Mouse (Mus musculus) CH12.LX (cell line): Measurements from ENCODE around the gene Atp5g3. TPM values are rescaled to one million over a fixed set of nuclear protein-coding genes. Genes with fewer than 3 reads are reported as not detected.

Experiments
- DNase-seq: peaks from one replicate; pipeline ENCODE4 v3.0.0-alpha.2; 2013; ENCODE audit errors: extremely low read depth
- H3K27ac ChIP-seq: 2 replicates; pipeline ENCODE4 v1.5.1; 2012; ENCODE audit warnings: low read depth, mild to moderate bottlenecking, control low read depth, moderate library complexity; ENCODE audit not compliant: insufficient read depth
- H3K27me3 ChIP-seq: replicated peaks from 2 replicates; pipeline ENCODE3; 2012; ENCODE audit warnings: inconsistent platforms
- H3K36me3 ChIP-seq, 2 experiments: replicated peaks in 1 of 2; 2 replicates each; pipeline versions ENCODE3 to v1.6.1; 2012; ENCODE audit warnings: inconsistent platforms in 1 of 2, low read length in 1 of 2, mild to moderate bottlenecking in 1 of 2, mixed read lengths in 1 of 2, moderate library complexity in 1 of 2; ENCODE audit not compliant: control insufficient read depth in 1 of 2, insufficient read depth in 1 of 2
- H3K4me1 ChIP-seq, 2 experiments: 2 replicates each; pipeline ENCODE4 v1.6.1; 2012; ENCODE audit warnings: inconsistent platforms in 1 of 2, moderate library complexity in 1 of 2; ENCODE audit not compliant: insufficient read depth in 2 of 2, control insufficient read depth in 1 of 2
- H3K4me2 ChIP-seq: 2 replicates; pipeline ENCODE4 v1.6.1; 2012; ENCODE audit warnings: low read depth, mild to moderate bottlenecking, control low read depth; ENCODE audit not compliant: poor library complexity, insufficient read depth, severe bottlenecking
- H3K4me3 ChIP-seq, 3 experiments: fragments of 150-350 bp in 1 of 3; sonication (generic) in 1 of 3; replicated peaks in 1 of 3; 2 replicates each; pipeline versions ENCODE3 to v1.5.1; 2011 to 2012; ENCODE audit warnings: low read depth in 2 of 3, low read length in 2 of 3, mild to moderate bottlenecking in 2 of 3, moderate library complexity in 2 of 3, control low read depth in 1 of 3, improper control_type of control experiment in 1 of 3, inconsistent platforms in 1 of 3, mixed read lengths in 1 of 3; ENCODE audit not compliant: poor library complexity in 1 of 3
- H3K79me2 ChIP-seq: replicated peaks from 2 replicates; pipeline ENCODE4 v1.6.1; 2012; ENCODE audit warnings: mild to moderate bottlenecking, moderate library complexity; ENCODE audit not compliant: control insufficient read depth, poor library complexity, insufficient read depth, severe bottlenecking; ENCODE audit errors: extremely low read depth
- H3K9ac ChIP-seq: 2 replicates; pipeline ENCODE4 v1.6.1; 2012; ENCODE audit warnings: low read depth, mild to moderate bottlenecking, control low read depth, moderate library complexity; ENCODE audit not compliant: insufficient read depth
- H3K9me3 ChIP-seq: replicated peaks from 2 replicates; pipeline ENCODE3; 2012; ENCODE audit warnings: low read length, inconsistent platforms, mixed read lengths
- BHLHE40 ChIP-seq: IDR thresholded peaks from 2 replicates; pipeline ENCODE4 v1.6.1; 2011; ENCODE audit warnings: mild to moderate bottlenecking, low read depth, low read length, improper control_type of control experiment
- CHD2 ChIP-seq: IDR thresholded peaks from 2 replicates; pipeline ENCODE4 v1.6.1; 2011; ENCODE audit warnings: low read length, improper control_type of control experiment
- E2F4 ChIP-seq: IDR thresholded peaks from 2 replicates; pipeline ENCODE4 v1.6.1; 2011; ENCODE audit warnings: low read depth, low read length, improper control_type of control experiment; ENCODE audit not compliant: insufficient replicate concordance
- ELF1 ChIP-seq: IDR thresholded peaks from 2 replicates; pipeline ENCODE4 v1.6.1; 2014; ENCODE audit warnings: low read depth, mild to moderate bottlenecking, inconsistent platforms, low read length, improper control_type of control experiment
- EP300 ChIP-seq: IDR thresholded peaks from 2 replicates; pipeline ENCODE4 v1.6.1; 2011; ENCODE audit warnings: low read length, improper control_type of control experiment
- IRF4 ChIP-seq: IDR thresholded peaks from 2 replicates; pipeline ENCODE4 v1.6.1; 2014; ENCODE audit warnings: low read depth, mild to moderate bottlenecking, inconsistent platforms, low read length, improper control_type of control experiment
- KAT2A ChIP-seq: IDR thresholded peaks from 2 replicates; pipeline ENCODE4 v1.6.1; 2012; ENCODE audit warnings: low read length, improper control_type of control experiment, inconsistent platforms; ENCODE audit not compliant: insufficient replicate concordance
- MAFK ChIP-seq: IDR thresholded peaks from 2 replicates; pipeline ENCODE4 v1.6.1; 2011; ENCODE audit warnings: low read length, improper control_type of control experiment; ENCODE audit not compliant: insufficient replicate concordance
- MAX ChIP-seq: IDR thresholded peaks from 2 replicates; pipeline ENCODE4 v1.6.1; 2011; ENCODE audit warnings: low read length, improper control_type of control experiment
- MAZ ChIP-seq: IDR thresholded peaks from 2 replicates; pipeline ENCODE4 v1.6.1; 2012; ENCODE audit warnings: low read depth, mild to moderate bottlenecking, inconsistent platforms, low read length, improper control_type of control experiment, moderate library complexity
- MEF2A ChIP-seq: IDR thresholded peaks from 2 replicates; pipeline ENCODE4 v1.6.1; 2014; ENCODE audit warnings: low read depth, mild to moderate bottlenecking, inconsistent platforms, low read length, improper control_type of control experiment, borderline replicate concordance
- MXI1 ChIP-seq: IDR thresholded peaks from 2 replicates; pipeline ENCODE4 v1.6.1; 2011; ENCODE audit warnings: mild to moderate bottlenecking, low read depth, low read length, improper control_type of control experiment
- MYC ChIP-seq: IDR thresholded peaks from 2 replicates; pipeline ENCODE4 v1.6.1; 2011; ENCODE audit warnings: low read depth, mild to moderate bottlenecking, improper control_type of control experiment, low read length
- NELFE ChIP-seq: IDR thresholded peaks from 2 replicates; pipeline ENCODE4 v1.6.1; 2011; ENCODE audit warnings: low read depth, low read length, improper control_type of control experiment
- NRF1 ChIP-seq: IDR thresholded peaks from 2 replicates; pipeline ENCODE4 v1.6.1; 2014; ENCODE audit warnings: low read depth, mild to moderate bottlenecking, inconsistent platforms, low read length, improper control_type of control experiment, moderate library complexity
- PAX5 ChIP-seq: IDR thresholded peaks from 2 replicates; pipeline ENCODE4 v1.6.1; 2012; ENCODE audit warnings: low read length, inconsistent platforms, mixed read lengths
- POLR2A ChIP-seq: IDR thresholded peaks from 2 replicates; pipeline ENCODE4 v1.6.1; 2011; ENCODE audit warnings: low read depth, mild to moderate bottlenecking, improper control_type of control experiment, low read length
- POLR2AphosphoS2 ChIP-seq: IDR thresholded peaks from 2 replicates; pipeline ENCODE4 v1.6.1; 2011; ENCODE audit warnings: low read depth, low read length, improper control_type of control experiment
- SIN3A ChIP-seq: IDR thresholded peaks from 2 replicates; pipeline ENCODE4 v1.6.1; 2012; ENCODE audit warnings: low read length, improper control_type of control experiment, inconsistent platforms
- SMC3 ChIP-seq: IDR thresholded peaks from 2 replicates; pipeline ENCODE4 v1.6.1; 2011; ENCODE audit warnings: low read depth, low read length, improper control_type of control experiment
- TBP ChIP-seq: conservative IDR thresholded peaks from 2 replicates; pipeline ENCODE4 v1.6.1; 2011; ENCODE audit warnings: low read depth, low read length, improper control_type of control experiment
- TCF12 ChIP-seq: IDR thresholded peaks from 2 replicates; pipeline ENCODE4 v1.6.1; 2014; ENCODE audit warnings: low read depth, mild to moderate bottlenecking, inconsistent platforms, low read length, improper control_type of control experiment
- USF1 ChIP-seq: IDR thresholded peaks from 2 replicates; pipeline ENCODE4 v1.6.1; 2014; ENCODE audit warnings: low read depth, mild to moderate bottlenecking, inconsistent platforms, low read length, improper control_type of control experiment
- USF2 ChIP-seq: conservative IDR thresholded peaks from 2 replicates; pipeline ENCODE4 v1.6.1; 2011; ENCODE audit warnings: low read depth, low read length, improper control_type of control experiment
- ZKSCAN1 ChIP-seq: IDR thresholded peaks from 2 replicates; pipeline ENCODE4 v1.6.1; 2012; ENCODE audit warnings: low read depth, inconsistent platforms, low read length, improper control_type of control experiment, borderline replicate concordance
- ZMIZ1 ChIP-seq: IDR thresholded peaks from 2 replicates; pipeline ENCODE4 v1.6.1; 2012; ENCODE audit warnings: low read depth, mild to moderate bottlenecking, inconsistent platforms, low read length, improper control_type of control experiment
- ZNF384 ChIP-seq: IDR thresholded peaks from 2 replicates; pipeline ENCODE4 v1.6.1; 2012; ENCODE audit warnings: low read depth, low read length, improper control_type of control experiment, inconsistent platforms
- dilution Hi-C: fragments of 300-500 bp; cut with MboI; formaldehyde crosslinking; loops from 2 replicates; pipeline ENCODE4 v1.14.3; 2020; ENCODE audit warnings: low sequenced_read_pairs; ENCODE audit not compliant: extremely low pct_unique_long_range_greater_than_20kb, extremely low pct_ligation_motif_present
- in situ Hi-C: fragments of 300-500 bp; cut with MboI; formaldehyde crosslinking; loops from 3 replicates; pipeline ENCODE4 v1.14.3; 2019; ENCODE audit warnings: low sequenced_read_pairs, low pct_ligation_motif_present, low pct_unique_long_range_greater_than_20kb, mixed read lengths
- polyA plus RNA-seq: library from polyadenylated mRNA; unstranded; fragments of >175 nt; gene quantifications from 2 replicates; pipeline ENCODE4 v1.2.1, GENCODE M21; 2012; ENCODE audit warnings: low read depth; ENCODE audit not compliant: insufficient read length
- total RNA-seq, 2 experiments: library from RNA; depleted of rRNA; stranded (reverse); fragments of 300-350 nt in 1 of 2; fragments of >200 nt in 1 of 2; gene quantifications; 2 replicates each; pipeline ENCODE4 v1.2.3; 2012 to 2014

Gene Atp5g3
- total and polyA plus RNA-seq, 3 experiments: 316 to 453 (median 427) TPM

DNA sequence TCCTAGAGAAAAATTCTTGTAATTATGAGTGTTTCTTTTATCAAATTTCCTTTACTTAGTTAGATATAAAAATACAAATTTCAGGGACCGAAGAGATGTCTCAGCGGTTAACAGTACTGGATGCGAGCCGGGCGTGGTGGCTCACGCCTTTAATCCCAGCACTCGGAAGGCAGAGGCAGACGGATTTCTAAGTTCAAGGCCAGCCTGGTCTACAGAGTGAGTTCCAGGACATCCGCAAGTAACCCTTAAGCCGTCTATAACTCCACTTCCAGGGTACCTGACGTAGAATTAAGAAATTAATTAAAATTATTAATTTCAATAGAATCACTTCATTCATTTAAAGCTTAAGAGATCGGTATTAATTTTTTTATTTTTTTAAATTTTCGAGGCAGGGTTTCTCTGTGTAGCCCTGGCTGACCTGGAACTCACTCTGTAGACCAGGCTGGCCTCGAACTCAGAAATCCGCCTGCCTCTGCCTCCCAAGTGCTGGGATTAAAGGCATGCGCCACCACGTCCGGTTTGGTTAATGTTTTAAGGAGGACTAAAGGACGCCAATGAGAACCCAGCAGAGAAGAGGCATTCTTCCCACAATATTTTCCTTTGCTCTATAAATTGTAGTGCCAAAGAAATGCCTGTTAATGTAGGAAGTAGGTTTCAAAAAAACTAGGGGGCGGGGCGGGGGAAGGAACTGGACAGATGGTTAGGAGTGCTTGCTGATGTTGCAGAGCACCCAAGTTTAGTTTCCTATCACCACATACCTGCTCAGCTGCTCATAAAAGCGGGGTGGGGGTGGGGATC, 17.5 kb downstream of the Atp5g3 start:
- Histone ChIP-seq H3K4me1 (peaks cover 2 to 19% of the 10 kb centered on the region in 2 experiments; a peak in 3 of 4 replicates), H3K9ac (peak overlapping the region; percentile 82; the same call in 1 of the 2 replicates), H3K9me3 (no peaks in the 10 kb centered on the region), H3K27ac (no peak overlapping the region), H3K4me3 (peak overlapping the region; percentile 63 to 66 (median 64)), H3K27me3 (no peaks in the 10 kb centered on the region), H3K79me2 (peaks cover 26% of the 10 kb centered on the region), H3K4me2 (peak overlapping the region; percentile 19; the same call in 1 of the 2 replicates), H3K36me3 (no peaks in the 10 kb centered on the region)
- DNase-seq: peak; percentile 45
- in situ Hi-C loops (loop anchor here (25.0 kb wide), 1 partner anchor 331 kb away; no protein-coding TSS in a partner anchor), dilution Hi-C loops (no loop called here)
- TF ChIP-seq NRF1 (no peak), MXI1 (no peak), TBP (peak; percentile 98), IRF4 (no peak), KAT2A (0 out of 2 replicates have a peak, but pooled peaks have one; percentile 47), MAFK (peak; percentile 75; the same call in 1 of the 2 replicates), E2F4 (no peak), ELF1 (peak; percentile 78), ZKSCAN1 (no peak), POLR2A (no peak)

DNA sequence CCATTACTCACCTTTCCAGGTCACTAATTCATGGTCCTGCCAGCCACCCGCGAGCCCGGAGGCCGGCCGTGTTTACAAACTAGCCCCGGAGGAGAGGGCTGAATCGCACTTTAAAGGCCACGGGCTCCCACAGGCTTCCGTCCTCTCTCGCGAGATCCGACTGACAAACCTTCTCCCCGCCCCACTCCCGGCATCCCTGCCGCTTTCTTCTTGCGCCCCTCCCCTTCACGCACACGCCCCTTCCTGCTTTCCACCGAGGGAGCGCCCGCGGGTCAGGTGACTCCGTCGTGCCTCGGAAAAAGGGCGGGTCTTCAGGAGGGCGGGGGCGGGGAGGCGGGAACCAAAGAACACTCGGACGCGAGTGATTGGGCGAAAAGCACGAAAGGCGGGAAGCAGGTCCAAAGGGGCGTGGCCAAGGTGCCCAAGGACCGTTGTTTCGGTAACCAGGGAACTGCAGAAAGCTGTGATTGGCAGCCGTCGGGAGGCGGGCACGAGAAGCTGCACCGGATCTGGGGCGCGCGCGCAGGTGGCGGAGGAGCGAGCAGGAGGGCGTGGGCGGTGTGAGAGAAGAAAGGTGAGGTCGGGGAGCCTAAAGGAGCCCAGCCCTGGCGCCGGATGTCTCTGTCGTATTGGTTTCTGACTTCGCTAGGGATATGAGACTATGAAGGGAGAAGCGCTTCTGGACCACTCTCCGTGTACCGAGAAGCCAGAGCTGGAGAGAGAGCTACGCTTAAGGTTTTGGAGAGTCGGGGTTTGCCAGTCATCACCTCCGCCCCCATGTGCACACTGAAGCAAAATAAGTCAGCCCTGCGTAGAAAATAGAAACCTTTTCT, 18.4 kb downstream of the Atp5g3 start, which contains the start of gene Atf2:
Gene Atf2, minus strand, starts transcription at position 176 of the 833 bp plus-strand sequence.
- dilution Hi-C loops: no loop called here
- Histone ChIP-seq H3K4me3 (peak within 1 kb of the TSS; percentile 87 to 99 (median 99)), H3K36me3 (no peaks in the 10 kb centered on the region), H3K4me2 (peak within 1 kb of the TSS; percentile 100), H3K9ac (peak within 1 kb of the TSS; percentile 99), H3K4me1 (peaks cover 2 to 19% of the 10 kb centered on the region in 2 experiments; a peak in 3 of 4 replicates), H3K9me3 (no peaks in the 10 kb centered on the region), H3K27ac (peak within 1 kb of the TSS; percentile 69), H3K79me2 (peaks cover 31% of the 10 kb centered on the region), H3K27me3 (no peaks in the 10 kb centered on the region)
- DNase-seq: peak; percentile 99
- in situ Hi-C loops: loop anchor here (25.0 kb wide), 1 partner anchor 330 kb away; no protein-coding TSS in a partner anchor
- no peak for TF ChIP-seq SMC3
- peak; percentile 82 for TF ChIP-seq NELFE
- TF ChIP-seq BHLHE40: peak; percentile 85
- TF ChIP-seq USF2: 0 out of 2 replicates have a peak, but pooled peaks have one; percentile 22
- peak; percentile 74; the same call in 1 of the 2 replicates for TF ChIP-seq MYC
- peak; percentile 69; the same call in 1 of the 2 replicates for TF ChIP-seq KAT2A
- peak; percentile 47 for TF ChIP-seq TCF12
- peak; percentile 95 for TF ChIP-seq TBP
- TF ChIP-seq MAX: peak; percentile 65
- TF ChIP-seq ZKSCAN1: no peak
- peak; percentile 100 for TF ChIP-seq CHD2
- no peak for TF ChIP-seq ZNF384
- TF ChIP-seq MXI1: peak; percentile 89
- TF ChIP-seq POLR2AphosphoS2: peak; percentile 86
- no peak for TF ChIP-seq PAX5
- TF ChIP-seq MAFK: no peak
- TF ChIP-seq MEF2A: 0 out of 2 replicates have a peak, but pooled peaks have one; percentile 24
- peak; percentile 38; the same call in 1 of the 2 replicates for TF ChIP-seq IRF4
- peak; percentile 77 for TF ChIP-seq USF1
- TF ChIP-seq ELF1: peak; percentile 86
- no peak; the same call in 1 of the 2 replicates for TF ChIP-seq EP300
- TF ChIP-seq SIN3A: peak; percentile 83
- peak; percentile 81 for TF ChIP-seq NRF1
- TF ChIP-seq MAZ: peak; percentile 92
- TF ChIP-seq ZMIZ1: peak; percentile 91
- TF ChIP-seq POLR2A: peak; percentile 90
